Mouse (Mus musculus) frontal cortex, adult 2 months (tissue): ENCODE measurements around the gene Mrpl12. TPM values are rescaled to one million over a fixed set of nuclear protein-coding genes. Genes with fewer than 3 reads are reported as not detected.

Source experiments
- DNase-seq, 2 experiments: peaks; one replicate each; pipeline ENCODE4 v3.0.0; 2022; ENCODE audit warnings: low spot score in 1 of 2; ENCODE audit errors: extremely low spot score in 1 of 2
- polyA plus RNA-seq: library from polyadenylated mRNA; depleted of rRNA; stranded (reverse); fragments of >200 nt; gene quantifications from 2 replicates; pipeline ENCODE4 v1.2.3, GENCODE M21; 2012; rRNA removed

Mrpl12 gene
- polyA plus RNA-seq, 1 experiment: 94.2 TPM

DNA sequence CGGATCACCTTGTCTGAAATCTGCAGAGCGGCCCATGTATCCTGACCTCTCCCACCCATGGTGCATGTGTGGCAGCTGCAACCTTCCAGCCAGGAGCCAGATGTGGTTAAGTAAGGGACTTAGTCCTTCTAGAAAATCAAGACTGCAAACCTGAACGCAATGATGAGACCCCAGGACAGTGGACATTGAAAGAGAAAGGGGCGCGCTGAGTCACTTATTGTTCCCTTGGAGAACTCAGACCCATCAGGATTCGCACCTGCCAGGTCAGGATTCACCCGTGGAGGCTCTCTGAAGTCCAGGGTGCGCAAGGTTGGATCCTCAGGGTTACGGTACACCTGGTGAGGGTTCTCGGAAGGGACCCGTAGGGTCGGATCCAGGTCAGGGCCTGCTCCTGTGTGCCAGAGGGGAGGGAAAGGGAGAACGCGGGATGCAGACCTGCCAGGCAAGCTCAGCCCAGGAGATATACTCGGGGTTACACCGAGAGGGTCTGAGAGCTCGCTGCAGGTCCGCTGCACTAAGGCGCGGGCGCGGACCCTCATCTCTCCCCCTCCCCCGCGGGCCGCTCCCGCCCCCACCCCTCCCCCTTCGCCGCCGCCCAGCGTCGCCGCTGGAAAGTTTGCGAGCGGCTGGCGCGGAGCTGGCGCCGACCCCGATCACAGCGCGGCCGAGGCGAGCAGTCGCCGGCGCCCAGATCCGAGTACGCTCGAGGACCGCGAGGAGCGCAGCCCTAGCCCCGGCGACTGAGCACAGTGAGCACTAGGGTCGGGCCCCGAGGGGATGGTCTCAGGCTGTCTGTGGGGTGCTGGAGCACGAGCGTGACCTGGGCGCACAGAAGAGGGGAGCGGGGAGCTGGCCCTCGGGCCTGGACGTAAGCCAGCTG lies 45.9 kb downstream of the Mrpl12 start, which contains the start of gene Gcgr:
TSS of gene Gcgr (plus strand) at position 615 of the 880 bp plus-strand sequence.
- no peak for DNase-seq

DNA sequence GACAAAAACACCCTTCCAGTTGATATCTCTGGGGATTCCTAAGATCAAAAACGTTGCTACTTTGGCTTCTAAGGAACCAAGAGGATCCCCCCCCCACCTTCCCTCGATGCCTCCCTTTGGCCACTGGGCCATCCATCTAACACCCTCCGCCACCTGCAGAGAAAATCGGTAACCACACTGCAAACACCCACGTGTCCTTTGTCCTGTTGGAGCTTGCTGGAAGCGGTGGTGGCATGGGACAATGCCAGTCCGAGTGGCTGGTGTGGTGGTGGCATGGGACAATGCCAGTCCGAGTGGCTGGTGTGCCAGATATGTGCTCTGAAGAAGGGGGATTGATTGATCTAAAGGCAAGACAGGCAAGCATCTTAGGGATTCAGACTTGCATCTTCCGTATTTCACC lies 47.2 kb downstream of the Mrpl12 start:
- no peak for DNase-seq

DNA sequence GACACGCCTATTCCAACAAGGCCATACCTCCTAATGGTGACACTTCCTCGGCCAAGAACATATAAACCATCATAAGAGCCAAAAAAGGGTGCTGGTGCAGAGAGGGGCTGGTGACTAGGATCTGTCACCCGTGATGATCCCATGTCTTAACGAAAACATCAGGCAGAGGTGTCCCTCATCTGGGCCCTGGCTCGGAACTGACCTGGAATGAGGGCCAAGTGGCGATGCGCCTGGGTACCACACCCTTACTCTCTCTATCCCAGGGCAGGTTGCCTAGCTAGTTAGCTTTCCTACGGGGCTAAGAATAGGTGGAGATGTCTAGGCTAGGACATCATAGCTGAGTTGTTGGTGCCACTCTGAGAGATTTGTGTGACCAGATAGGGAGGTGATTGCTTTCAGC lies 49.7 kb downstream of the Mrpl12 start:
- no peak for DNase-seq

DNA sequence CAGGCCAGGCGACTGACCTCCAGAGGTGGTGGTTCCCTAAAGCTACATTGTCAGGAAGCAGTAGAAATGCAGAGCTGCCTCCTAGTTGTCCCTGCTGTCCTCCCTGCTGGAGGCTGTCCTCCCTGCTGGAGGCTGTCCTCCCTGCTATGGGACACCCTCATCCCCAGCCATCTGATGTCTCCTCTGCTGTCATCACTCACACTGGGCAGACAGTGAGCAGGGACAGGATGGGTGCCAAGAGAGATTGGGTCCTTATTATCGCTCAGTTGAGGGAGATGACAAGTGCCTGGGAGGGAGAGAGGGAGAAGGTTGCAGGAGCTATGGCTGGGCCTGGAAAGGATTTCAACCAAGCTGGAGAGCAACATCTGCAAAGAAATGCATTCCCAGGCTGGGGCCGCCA lies 50.7 kb downstream of the Mrpl12 start:
- no peak for DNase-seq

DNA sequence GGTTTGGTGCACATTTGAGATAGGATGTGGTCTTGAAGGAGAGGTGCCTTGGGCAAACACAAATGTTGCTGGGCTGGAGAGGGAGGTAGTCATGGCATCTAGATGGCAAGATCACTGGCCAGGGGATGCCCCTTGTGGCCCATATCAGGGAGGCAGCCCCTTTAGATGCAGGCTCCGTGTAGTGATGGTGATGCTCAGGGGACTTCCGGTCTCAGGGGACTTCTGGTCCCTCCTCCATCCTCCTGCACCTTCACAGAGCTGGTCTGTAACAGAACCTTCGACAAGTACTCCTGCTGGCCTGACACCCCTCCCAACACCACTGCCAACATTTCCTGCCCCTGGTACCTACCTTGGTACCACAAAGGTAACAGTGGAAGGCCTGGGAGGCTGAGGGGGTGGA lies 51.4 kb downstream of the Mrpl12 start:
- DNase-seq: no peak

DNA sequence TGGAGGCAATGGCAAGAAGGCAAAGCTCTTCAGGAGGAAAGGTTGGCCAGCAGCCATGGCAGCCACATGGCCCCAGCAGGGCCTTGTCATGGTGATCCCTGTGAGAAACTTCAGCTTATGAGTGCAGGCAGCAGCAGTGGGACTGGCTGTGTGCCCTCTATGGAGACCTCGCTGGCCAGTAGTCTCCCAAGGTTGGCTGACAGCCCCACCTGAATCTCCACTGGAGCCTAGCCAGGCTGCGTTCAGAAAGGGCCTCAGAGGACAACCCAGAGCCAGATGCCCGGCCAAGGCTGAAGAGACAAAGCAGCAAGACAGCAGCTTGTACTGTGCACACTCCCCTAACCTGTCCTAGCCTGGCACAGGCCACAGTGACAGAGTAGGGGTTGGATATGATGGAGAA lies 54.1 kb downstream of the Mrpl12 start:
- DNase-seq: no peak

Other genes with a start within 250 kb of the Mrpl12 start
- 1,138 and 1,210 TPM in 2 replicates for gene Actg1, start 136.1 kb upstream of the Mrpl12 start, polyA plus RNA-seq
- 0.67 and 0.82 TPM in 2 replicates for gene Fscn2, start 123.1 kb upstream of the Mrpl12 start, polyA plus RNA-seq
- 27.6 and 27.8 TPM in 2 replicates for gene Faap100, start 105.8 kb upstream of the Mrpl12 start, polyA plus RNA-seq
- gene Nploc4, start 46.9 kb upstream of the Mrpl12 start, polyA plus RNA-seq: 52.9 and 60.2 TPM in 2 replicates
- 0.54 and 0.61 TPM in 2 replicates for gene Tspan10, start 42.0 kb upstream of the Mrpl12 start, polyA plus RNA-seq
- gene Pde6g, start 31.1 kb upstream of the Mrpl12 start, polyA plus RNA-seq: 0.82 and 0.84 TPM in 2 replicates
- 14.3 and 15.4 TPM in 2 replicates for gene Oxld1, start 26.5 kb upstream of the Mrpl12 start, polyA plus RNA-seq
- 26.5 and 29.8 TPM in 2 replicates for gene Ccdc137, start 26.5 kb upstream of the Mrpl12 start, polyA plus RNA-seq
- gene Arl16, start 17.0 kb upstream of the Mrpl12 start, polyA plus RNA-seq: 48.0 and 52.0 TPM in 2 replicates
- gene Slc25a10, start 7.2 kb downstream of the Mrpl12 start, polyA plus RNA-seq: 30.6 and 35.8 TPM in 2 replicates
- 0.42 and 0.54 TPM in 2 replicates for gene Gcgr, start 46.1 kb downstream of the Mrpl12 start, polyA plus RNA-seq
- gene Mcrip1, start 65.1 kb downstream of the Mrpl12 start, polyA plus RNA-seq: 153 and 174 TPM in 2 replicates
- not detected in 2 replicates for gene Ppp1r27, start 66.5 kb downstream of the Mrpl12 start, polyA plus RNA-seq
- 103 and 109 TPM in 2 replicates for gene P4hb, start 88.6 kb downstream of the Mrpl12 start, polyA plus RNA-seq
- 408 and 428 TPM in 2 replicates for gene Arhgdia, start 97.0 kb downstream of the Mrpl12 start, polyA plus RNA-seq
- 46.3 and 53.0 TPM in 2 replicates for gene Alyref, start 113.8 kb downstream of the Mrpl12 start, polyA plus RNA-seq
- gene Anapc11, start 113.8 kb downstream of the Mrpl12 start, polyA plus RNA-seq: 143 and 170 TPM in 2 replicates
- gene Npb, start 123.9 kb downstream of the Mrpl12 start, polyA plus RNA-seq: 0.84 and 1.2 TPM in 2 replicates
- gene Pcyt2, start 133.3 kb downstream of the Mrpl12 start, polyA plus RNA-seq: 252 and 254 TPM in 2 replicates
- gene Sirt7, start 140.6 kb downstream of the Mrpl12 start, polyA plus RNA-seq: 99.4 and 101 TPM in 2 replicates
- gene Mafg, start 149.0 kb downstream of the Mrpl12 start, polyA plus RNA-seq: 79.9 and 84.5 TPM in 2 replicates
- 3.2 and 3.7 TPM in 2 replicates for gene Pycr1, start 159.2 kb downstream of the Mrpl12 start, polyA plus RNA-seq
- 4.7 and 5.6 TPM in 2 replicates for gene Myadml2, start 163.5 kb downstream of the Mrpl12 start, polyA plus RNA-seq
- 8.4 and 8.6 TPM in 2 replicates for gene Notum, start 176.6 kb downstream of the Mrpl12 start, polyA plus RNA-seq
- gene Aspscr1, start 188.4 kb downstream of the Mrpl12 start, polyA plus RNA-seq: 45.1 and 51.8 TPM in 2 replicates
- gene Cenpx, start 229.1 kb downstream of the Mrpl12 start, polyA plus RNA-seq: 34.0 and 37.4 TPM in 2 replicates
- 111 and 130 TPM in 2 replicates for gene Lrrc45, start 229.3 kb downstream of the Mrpl12 start, polyA plus RNA-seq
- 65.0 and 73.7 TPM in 2 replicates for gene Rac3, start 236.9 kb downstream of the Mrpl12 start, polyA plus RNA-seq
- gene Dcxr, start 242.7 kb downstream of the Mrpl12 start, polyA plus RNA-seq: 24.2 and 25.6 TPM in 2 replicates
- gene Cbr2, start 247.5 kb downstream of the Mrpl12 start, polyA plus RNA-seq: 5.0 and 17.1 TPM in 2 replicates